Mouse (Mus musculus) cerebellum, adult 2 months (tissue): Measurements from ENCODE around the gene Mrpl19.

Experiments used
- CTCF ChIP-seq: fragments of 200-500 bp; IDR thresholded peaks from 2 replicates; pipeline ENCODE4 v1.5.1; 2011; ENCODE audit warnings: low read depth, mild to moderate bottlenecking, control low read depth, low read length, moderate library complexity, borderline replicate concordance; ENCODE audit not compliant: insufficient read depth
- POLR2A ChIP-seq: fragments of 200-500 bp; IDR thresholded peaks from 2 replicates; pipeline ENCODE4 v1.6.1; 2011; ENCODE audit warnings: low read length, control low read depth, borderline replicate concordance; ENCODE audit not compliant: insufficient read depth

GRCm38 (mm10) chr6:81990049-81990810 lies 24.5 kb upstream of the Mrpl19 start:
- no peak for TF ChIP-seq CTCF
- no peak for TF ChIP-seq POLR2A
